Mouse (Mus musculus) intestine, postnatal 0 days (tissue): ENCODE measurements at regions not wholly inside any gene's neighbourhood (a gene's known extent, or its start where the extent isn't known, plus 50 kb on each side); places are given as distances from the start of the nearest gene placed in this dataset.

Source experiments
- ATAC-seq: fragments of 200-750 bp; cut with Nextera tagmentation; 2 replicates; pipeline ENCODE4 v1.8.0; 2017; ENCODE audit warnings: mild to moderate bottlenecking, moderate TSS enrichment, moderate library complexity
- H3K27ac ChIP-seq: fragments of 300-500 bp; sonication (generic); 2 replicates; pipeline ENCODE4 v1.5.1; 2014; ENCODE audit warnings: mild to moderate bottlenecking, low read depth, low read length, moderate library complexity
- H3K27me3 ChIP-seq: fragments of 300-500 bp; sonication (generic); replicated peaks from 2 replicates; pipeline ENCODE4 v1.6.1; 2014; ENCODE audit warnings: low read length, mixed read lengths; ENCODE audit not compliant: control insufficient read depth, insufficient read depth
- H3K36me3 ChIP-seq: fragments of 300-500 bp; sonication (generic); 2 replicates; pipeline ENCODE4 v1.6.1; 2014; ENCODE audit warnings: mild to moderate bottlenecking, moderate library complexity; ENCODE audit not compliant: control insufficient read depth, insufficient read depth
- H3K4me1 ChIP-seq: fragments of 300-500 bp; sonication (generic); replicated peaks from 2 replicates; pipeline ENCODE4 v1.6.1; 2014; ENCODE audit warnings: antibody characterized with exemption, low read length, mixed read lengths; ENCODE audit not compliant: control insufficient read depth, insufficient read depth
- H3K4me2 ChIP-seq: fragments of 300-500 bp; sonication (generic); replicated peaks from 2 replicates; pipeline ENCODE4 v1.6.1; 2014; ENCODE audit warnings: low read depth, mild to moderate bottlenecking, moderate library complexity
- H3K4me3 ChIP-seq: fragments of 300-500 bp; sonication (generic); 2 replicates; pipeline ENCODE4 v1.5.1; 2014; ENCODE audit warnings: low read depth, low read length
- H3K9ac ChIP-seq: fragments of 300-500 bp; sonication (generic); 2 replicates; pipeline ENCODE4 v1.6.1; 2014; ENCODE audit warnings: mild to moderate bottlenecking, low read depth, low read length
- H3K9me3 ChIP-seq: fragments of 300-500 bp; sonication (generic); 2 replicates; pipeline ENCODE4 v1.6.1; 2016; ENCODE audit warnings: mixed run types; ENCODE audit not compliant: control insufficient read depth
- CTCF ChIP-seq: sonication (generic); IDR thresholded peaks from 2 replicates; pipeline ENCODE4 v1.5.1; 2016; ENCODE audit warnings: low read depth, mild to moderate bottlenecking, control low read depth, antibody characterized with exemption, moderate library complexity
- WGBS: fragments of 180-500 bp; shearing (Covaris S2); extraction: QIAGEN DNeasy Blood & Tissue Kit; methylation state at CpG from one replicate; pipeline ENCODE4 v1.1.7; 2014; 5-methylcytosine and 5-hydroxymethylcytosine counted together

DNA sequence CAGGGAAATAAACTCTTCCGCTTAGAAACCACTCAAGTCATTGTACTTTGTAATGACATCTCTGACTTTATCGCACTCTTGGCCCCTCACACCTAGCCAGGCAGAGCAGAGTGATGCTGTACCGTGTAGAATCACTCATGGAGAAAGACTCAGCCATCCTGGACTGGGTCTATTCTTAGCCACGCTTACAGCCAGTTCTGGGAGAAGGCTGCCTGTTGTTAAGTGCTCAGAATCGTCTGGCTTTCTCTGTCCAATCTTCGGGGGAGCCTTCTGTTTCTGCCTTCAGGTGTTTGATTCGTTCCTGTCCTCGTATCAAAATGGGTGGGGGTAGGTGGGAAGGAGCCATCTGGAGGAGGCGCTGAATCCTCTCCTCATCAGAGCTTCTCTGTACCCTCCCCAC lies 468.0 kb downstream of the Zfp536 start:
- H3K9me3 ChIP-seq, result no peaks in the 10 kb centered on the region
- no peak for TF ChIP-seq CTCF
- 79% methylated on average over 9 of the region's 9 CpGs for WGBS
- no peak overlapping the region for H3K9ac ChIP-seq
- ATAC-seq, result no peak
- no peaks in the 10 kb centered on the region for H3K27me3 ChIP-seq
- H3K4me1 ChIP-seq, result no peaks in the 10 kb centered on the region
- no peak overlapping the region for H3K4me2 ChIP-seq
- no peak overlapping the region for H3K27ac ChIP-seq
- H3K4me3 ChIP-seq, result no peak overlapping the region
- no peaks in the 10 kb centered on the region for H3K36me3 ChIP-seq

DNA sequence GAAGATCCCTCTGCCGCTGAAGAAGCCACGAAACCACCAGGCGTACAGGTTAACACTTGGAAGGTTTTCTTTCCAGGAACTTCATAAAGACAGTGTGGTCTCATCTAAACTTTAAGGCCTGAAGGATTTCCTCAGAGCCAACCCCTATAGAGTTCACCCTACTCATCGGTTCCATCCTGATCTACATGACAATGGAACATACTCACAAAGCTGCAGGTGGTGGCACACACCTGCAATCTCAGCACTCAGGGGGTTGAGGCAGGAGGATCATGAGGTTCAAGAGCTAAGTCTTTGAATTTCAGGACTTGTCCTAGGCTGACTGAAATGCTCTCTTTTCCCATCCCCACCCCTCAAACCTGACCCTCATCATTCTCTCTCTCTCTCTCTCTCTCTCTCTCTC lies 466.2 kb downstream of the Zfp536 start:
- no peak overlapping the region for H3K4me3 ChIP-seq
- no peak for TF ChIP-seq CTCF
- no peaks in the 10 kb centered on the region for H3K4me1 ChIP-seq
- H3K36me3 ChIP-seq, result no peaks in the 10 kb centered on the region
- no peak overlapping the region for H3K4me2 ChIP-seq
- no peak overlapping the region for H3K27ac ChIP-seq
- H3K9me3 ChIP-seq, result no peaks in the 10 kb centered on the region
- no peaks in the 10 kb centered on the region for H3K27me3 ChIP-seq
- no peak overlapping the region for H3K9ac ChIP-seq
- no peak for ATAC-seq
- 84% methylated on average over 4 of the region's 4 CpGs for WGBS

DNA sequence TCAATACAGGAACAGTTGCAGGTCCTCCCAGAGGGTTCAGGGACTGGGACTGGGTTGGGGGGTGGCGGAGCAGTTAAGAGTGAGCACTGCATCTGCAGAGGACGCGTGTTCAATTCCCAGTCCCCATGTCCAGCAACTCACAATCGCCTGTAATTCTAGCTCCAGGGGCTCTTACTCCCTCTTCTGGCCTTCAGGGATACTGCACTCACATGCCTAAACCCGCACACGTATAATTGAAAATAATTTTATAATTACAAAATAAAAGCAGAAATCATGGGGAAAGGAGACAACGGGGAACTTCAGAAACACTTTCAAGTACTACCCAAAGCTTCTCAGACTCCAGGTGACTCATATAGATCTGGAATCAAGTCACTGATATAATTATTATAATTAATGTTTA lies 448.8 kb downstream of the Zfp536 start:
- 0 out of 2 replicates have a peak, but pooled peaks have one; percentile 14 for TF ChIP-seq CTCF
- Histone ChIP-seq H3K4me1 (no peaks in the 10 kb centered on the region), H3K9me3 (no peaks in the 10 kb centered on the region), H3K27ac (no peak overlapping the region), H3K27me3 (no peaks in the 10 kb centered on the region), H3K36me3 (no peaks in the 10 kb centered on the region), H3K9ac (no peak overlapping the region), H3K4me3 (no peak overlapping the region), H3K4me2 (no peak overlapping the region)
- no peak for ATAC-seq
- WGBS, result 92% methylated on average over 7 of the region's 7 CpGs

DNA sequence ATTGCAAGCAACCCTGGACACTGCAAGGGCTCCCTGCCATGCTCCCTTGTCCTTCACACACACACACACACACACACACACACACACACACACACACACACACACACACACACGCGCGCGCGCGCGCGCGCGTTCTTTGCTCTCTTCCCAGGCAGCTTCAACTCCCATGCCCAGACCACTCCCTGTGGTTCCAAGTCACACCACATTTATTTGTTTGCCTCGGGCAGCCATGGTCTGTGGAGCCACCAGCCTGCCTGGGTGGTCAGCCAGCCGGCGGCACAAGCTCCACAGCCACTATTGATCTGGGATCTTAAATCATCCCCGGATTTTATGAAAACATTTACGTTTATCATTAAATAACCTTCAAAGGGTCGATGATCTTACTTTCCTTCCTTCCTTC lies 440.0 kb downstream of the Zfp536 start:
- Histone ChIP-seq H3K27ac (no peak overlapping the region), H3K4me2 (no peak overlapping the region), H3K9ac (no peak overlapping the region), H3K9me3 (no peaks in the 10 kb centered on the region), H3K36me3 (no peaks in the 10 kb centered on the region), H3K4me3 (no peak overlapping the region), H3K4me1 (no peaks in the 10 kb centered on the region), H3K27me3 (no peaks in the 10 kb centered on the region; the same call in 1 of the 2 replicates)
- TF ChIP-seq CTCF, result no peak
- ATAC-seq, result no peak
- WGBS, result 60% methylated on average over 14 of the region's 16 CpGs

DNA sequence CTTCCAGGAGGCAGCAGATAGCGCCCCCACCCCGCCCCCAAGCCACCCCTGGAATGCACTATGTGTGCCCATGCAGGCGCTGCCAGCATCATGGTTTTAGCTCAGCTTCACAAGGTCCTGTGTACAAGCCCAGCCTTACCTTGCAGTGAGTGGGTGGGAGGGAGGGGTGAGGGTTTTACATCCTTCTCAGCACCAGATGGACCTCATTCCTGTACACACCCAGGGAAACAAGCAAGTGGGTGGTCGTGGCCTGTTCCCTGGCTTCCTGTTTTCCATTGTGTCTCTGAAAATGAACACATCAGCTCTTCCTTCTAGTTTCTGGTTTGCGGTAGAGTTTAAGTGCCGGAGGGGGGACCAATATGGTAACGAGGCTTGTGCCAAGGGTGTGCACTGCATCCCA lies 438.2 kb downstream of the Zfp536 start:
- Histone ChIP-seq H3K36me3 (no peaks in the 10 kb centered on the region), H3K4me2 (no peak overlapping the region), H3K27ac (no peak overlapping the region), H3K9ac (no peak overlapping the region), H3K4me3 (no peak overlapping the region), H3K9me3 (no peaks in the 10 kb centered on the region), H3K27me3 (no peaks in the 10 kb centered on the region; the same call in 1 of the 2 replicates), H3K4me1 (no peaks in the 10 kb centered on the region)
- ATAC-seq, result no peak
- WGBS, result 67% methylated on average over 7 of the region's 7 CpGs
- TF ChIP-seq CTCF, result no peak

DNA sequence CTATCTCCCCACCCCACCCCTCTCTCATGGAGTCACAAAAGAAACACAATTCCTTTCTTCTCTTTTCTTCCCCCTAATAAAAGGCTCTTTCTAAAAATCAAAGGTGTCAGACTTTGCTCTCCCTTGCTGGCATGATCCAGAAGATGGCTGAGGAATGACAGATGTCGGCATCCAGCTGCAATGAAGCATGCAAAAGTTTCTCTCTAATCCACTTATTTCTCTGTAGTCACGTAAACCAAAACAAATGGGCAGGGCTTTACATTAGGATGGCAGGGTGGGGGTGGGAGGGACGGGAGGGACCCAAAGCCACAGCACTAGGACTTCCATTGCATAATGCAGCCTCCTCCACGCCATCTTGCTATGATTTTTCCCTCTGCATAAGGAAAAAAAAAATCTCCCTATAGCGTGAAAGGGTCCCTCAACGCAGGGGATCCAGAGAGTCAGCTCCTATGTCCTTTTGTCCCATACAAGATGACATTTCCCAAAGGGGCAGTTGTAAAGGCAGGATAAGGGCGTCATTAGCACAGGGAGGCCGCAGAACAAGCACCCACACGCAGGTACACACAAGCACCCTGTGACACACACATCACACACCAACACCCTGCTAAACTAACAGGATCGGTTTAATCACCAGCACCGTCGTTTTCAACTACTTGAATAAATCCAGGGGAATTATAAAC lies 437.1 kb downstream of the Zfp536 start:
- Histone ChIP-seq H3K27me3 (no peaks in the 10 kb centered on the region; the same call in 1 of the 2 replicates), H3K9ac (no peak overlapping the region), H3K9me3 (no peaks in the 10 kb centered on the region), H3K27ac (no peak overlapping the region), H3K4me2 (peak overlapping the region; percentile 65), H3K36me3 (no peaks in the 10 kb centered on the region), H3K4me3 (peak overlapping the region; percentile 29), H3K4me1 (no peaks in the 10 kb centered on the region)
- ATAC-seq, result no peak
- 28% methylated on average over 12 of the region's 12 CpGs for WGBS
- no peak for TF ChIP-seq CTCF
